Mouse (Mus musculus): ENCODE measurements around the gene Fras1.

The Fras1 gene

GRCm38 (mm10) chr5:96405139-96405842, 31.5 kb downstream of the Fras1 start:
- no peak for DNase-seq (ENCODE audit: low spot score)

- DNase-seq (ENCODE audit: low spot score) = no peak
Observed at GRCm38 (mm10) chr5:96408291-96408690, 34.5 kb downstream of the Fras1 start.

GRCm38 (mm10) chr5:96412754-96413394, 39.1 kb downstream of the Fras1 start:
- no peak for DNase-seq (ENCODE audit: low spot score)

GRCm38 (mm10) chr5:96417121-96417520, 43.4 kb downstream of the Fras1 start:
- DNase-seq (ENCODE audit: low spot score) = no peak

- DNase-seq (ENCODE audit: low spot score) = no peak
Observed at GRCm38 (mm10) chr5:96421550-96421949, 47.8 kb downstream of the Fras1 start.

- no peak for DNase-seq (ENCODE audit: low spot score)
Observed at GRCm38 (mm10) chr5:96422716-96423115, 49.0 kb downstream of the Fras1 start.

- no peak for DNase-seq (ENCODE audit: low spot score)
Observed at GRCm38 (mm10) chr5:96425391-96425790, 51.6 kb downstream of the Fras1 start.

- DNase-seq (ENCODE audit: low spot score) = no peak
Observed at GRCm38 (mm10) chr5:96429532-96430141, 55.9 kb downstream of the Fras1 start.

GRCm38 (mm10) chr5:96437870-96438269, 64.1 kb downstream of the Fras1 start:
- no peak for DNase-seq (ENCODE audit: low spot score)

GRCm38 (mm10) chr5:96439811-96440210, 66.1 kb downstream of the Fras1 start:
- DNase-seq (ENCODE audit: low spot score) = no peak

GRCm38 (mm10) chr5:96447460-96447859, 73.7 kb downstream of the Fras1 start:
- no peak for DNase-seq (ENCODE audit: low spot score)

GRCm38 (mm10) chr5:96452027-96452426, 78.3 kb downstream of the Fras1 start:
- no peak for DNase-seq (ENCODE audit: low spot score)

- no peak for DNase-seq (ENCODE audit: low spot score)
Observed at GRCm38 (mm10) chr5:96453386-96453785, 79.6 kb downstream of the Fras1 start.

GRCm38 (mm10) chr5:96454422-96454821, 80.7 kb downstream of the Fras1 start:
- DNase-seq (ENCODE audit: low spot score) = no peak

- DNase-seq (ENCODE audit: low spot score) = no peak
Observed at GRCm38 (mm10) chr5:96455241-96455640, 81.5 kb downstream of the Fras1 start.

GRCm38 (mm10) chr5:96457436-96457958, 83.7 kb downstream of the Fras1 start:
- DNase-seq (ENCODE audit: low spot score) = peak; percentile 18

GRCm38 (mm10) chr5:96459605-96460004, 85.8 kb downstream of the Fras1 start:
- DNase-seq (ENCODE audit: low spot score) = no peak

- DNase-seq (ENCODE audit: low spot score) = no peak
Observed at GRCm38 (mm10) chr5:96462197-96462596, 88.4 kb downstream of the Fras1 start.

- DNase-seq (ENCODE audit: low spot score) = no peak
Observed at GRCm38 (mm10) chr5:96466461-96466860, 92.7 kb downstream of the Fras1 start.

GRCm38 (mm10) chr5:96471995-96472394, 98.2 kb downstream of the Fras1 start:
- no peak for DNase-seq (ENCODE audit: low spot score)

- no peak for DNase-seq (ENCODE audit: low spot score)
Observed at GRCm38 (mm10) chr5:96475488-96475887, 101.7 kb downstream of the Fras1 start.

- no peak for DNase-seq (ENCODE audit: low spot score)
Observed at GRCm38 (mm10) chr5:96479003-96479402, 105.2 kb downstream of the Fras1 start.

- no peak for DNase-seq (ENCODE audit: low spot score)
Observed at GRCm38 (mm10) chr5:96481159-96481558, 107.4 kb downstream of the Fras1 start.
